Mouse (Mus musculus) bone marrow macrophage, adult 2 months (primary cell): ENCODE data around the gene Oxct2b.

Experiments used
- CTCF ChIP-seq: IDR thresholded peaks from 2 replicates; pipeline ENCODE4 v1.5.1; 2012; ENCODE audit warnings: low read depth, mild to moderate bottlenecking, low read length, moderate library complexity
- POLR2A ChIP-seq: IDR thresholded peaks from 2 replicates; pipeline ENCODE4 v1.6.1; 2012; ENCODE audit warnings: mild to moderate bottlenecking, low read depth, low read length, borderline replicate concordance

DNA sequence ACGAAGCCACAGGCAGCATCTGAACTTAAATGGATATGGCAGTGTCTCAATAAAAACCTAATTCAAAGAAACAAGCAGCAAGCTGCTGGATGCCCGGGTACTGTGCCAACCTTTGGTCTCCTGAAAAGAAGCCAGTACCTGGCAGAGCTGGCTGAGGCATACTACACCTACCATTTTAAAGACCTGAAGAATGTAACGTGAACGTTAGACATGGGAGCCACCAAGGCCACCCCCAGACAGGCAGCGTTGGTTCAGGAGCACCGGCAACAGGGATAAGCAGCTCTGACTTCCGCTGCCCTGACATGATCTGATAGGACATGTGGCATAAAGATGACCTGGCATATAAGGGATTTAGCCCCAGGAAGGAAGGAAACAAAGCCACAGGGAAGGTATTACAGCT lies 10.6 kb downstream of the Oxct2b start:
- TF ChIP-seq POLR2A (no peak), CTCF (no peak)
